Mouse (Mus musculus): ENCODE data around the gene Pask.

GRCm38 (mm10) chr1:93388906-93389305, 45.6 kb upstream of the Pask start:
- TF ChIP-seq GATA1 (IDR thresholded peaks at IDR 0.05; ENCODE audit: borderline replicate concordance, low read length), result no peak
- TF ChIP-seq FLI1 (IDR thresholded peaks at IDR 0.05; ENCODE audit: low read length), result no peak
